Mouse (Mus musculus) cerebellum, postnatal 36 days (tissue): ENCODE data around the gene Gbx1.

Experiments
- DNase-seq, 2 experiments: peaks; one replicate each; pipeline ENCODE4 v3.0.0; 2021 to 2022; ENCODE audit warnings: mixed read lengths in 2 of 2

Gbx1 gene

GRCm38 (mm10) chr5:24474723-24475261 lies 52.2 kb downstream of the Gbx1 start:
- no peak for DNase-seq

DNA sequence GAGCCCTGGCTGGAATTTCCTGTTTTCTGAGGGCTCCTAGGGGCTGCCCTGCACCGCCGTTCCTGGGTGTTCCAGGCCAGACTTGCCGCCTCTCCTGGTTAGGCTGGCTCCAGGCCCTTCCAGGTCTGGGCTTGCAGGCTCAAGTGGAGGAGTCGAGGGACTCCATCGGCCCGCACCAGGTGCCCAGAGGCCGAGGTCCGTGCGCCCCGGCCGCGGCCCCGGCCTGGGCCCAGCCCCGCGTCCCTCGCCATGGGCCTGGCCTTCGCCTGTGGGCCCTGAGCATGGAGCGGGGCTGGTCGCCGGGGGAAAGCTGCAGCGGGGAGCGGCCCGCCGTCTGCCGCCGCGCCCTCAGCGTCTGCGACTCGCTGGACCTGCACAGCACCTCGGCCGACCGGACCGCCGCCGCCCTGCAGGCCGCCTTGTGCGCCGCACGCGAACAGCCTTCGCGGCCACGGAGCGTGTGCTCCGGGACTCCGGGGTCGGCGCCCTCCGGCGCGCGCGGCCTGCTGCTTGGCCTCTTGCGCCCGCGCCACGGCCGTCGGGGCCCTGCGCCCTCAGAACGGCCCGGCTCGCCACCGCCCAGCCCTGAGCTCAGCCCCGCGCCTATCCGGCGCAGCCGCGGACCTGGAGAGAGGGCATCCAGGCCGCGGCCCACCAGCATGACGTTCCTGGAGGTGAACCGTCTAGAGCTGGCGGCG lies 52.8 kb downstream of the Gbx1 start:
- DNase-seq: no peak

DNA sequence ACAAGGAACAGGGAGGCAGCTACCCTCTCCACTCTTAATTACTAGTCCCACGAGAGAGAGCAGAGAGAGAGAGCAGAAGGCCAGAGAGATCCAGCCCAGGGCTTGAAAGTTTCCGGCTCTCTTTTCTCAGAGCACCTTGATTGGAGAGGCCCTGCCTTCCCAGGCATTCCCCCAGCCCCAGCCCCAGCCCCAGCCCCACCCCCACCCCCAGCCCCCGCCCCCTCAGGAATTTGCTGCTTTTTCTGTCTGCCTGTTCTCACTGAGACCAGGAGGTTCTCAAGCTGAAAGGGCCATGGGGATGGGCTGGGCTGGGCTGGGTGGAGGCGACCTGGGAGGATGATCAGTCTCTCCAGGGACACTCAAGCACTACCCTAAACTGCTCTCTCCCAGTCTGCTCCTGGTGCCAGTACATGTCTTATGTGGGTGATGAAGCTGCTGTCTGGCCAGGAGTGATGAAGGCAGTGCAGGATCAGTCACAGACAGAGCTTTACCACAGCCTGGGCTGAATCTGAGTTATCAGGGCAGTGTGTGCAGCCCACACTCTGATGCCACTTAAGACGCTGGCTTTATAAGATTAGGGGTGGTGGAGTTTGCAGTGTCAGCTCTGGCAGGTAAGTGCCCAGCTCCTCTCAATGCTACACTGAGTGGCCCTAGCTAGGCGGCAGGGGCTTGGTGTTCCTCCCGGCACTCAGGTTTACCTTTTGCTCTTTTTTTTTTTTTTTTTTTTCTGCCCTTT lies 54.0 kb downstream of the Gbx1 start:
- DNase-seq: no peak

DNA sequence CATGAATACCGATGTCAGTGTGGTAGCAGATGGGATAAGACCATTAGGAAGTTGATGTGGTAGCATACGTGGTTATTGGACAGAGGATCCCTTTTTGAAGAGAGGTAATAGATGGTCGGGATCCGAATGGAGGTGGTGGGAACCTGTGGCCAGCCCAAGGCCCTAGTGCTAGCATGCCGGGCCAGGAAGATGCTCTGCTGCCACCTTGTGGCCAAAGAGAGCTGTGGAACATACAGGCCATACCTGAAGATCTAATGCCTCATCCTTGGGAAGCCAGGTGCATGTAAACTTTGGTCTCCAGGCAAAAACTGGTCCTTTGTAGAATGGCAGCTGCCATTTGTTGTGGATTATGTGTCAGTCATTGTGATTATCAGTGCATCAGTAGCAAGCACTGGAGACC lies 56.4 kb downstream of the Gbx1 start:
- DNase-seq: peak; percentile 86 to 90

DNA sequence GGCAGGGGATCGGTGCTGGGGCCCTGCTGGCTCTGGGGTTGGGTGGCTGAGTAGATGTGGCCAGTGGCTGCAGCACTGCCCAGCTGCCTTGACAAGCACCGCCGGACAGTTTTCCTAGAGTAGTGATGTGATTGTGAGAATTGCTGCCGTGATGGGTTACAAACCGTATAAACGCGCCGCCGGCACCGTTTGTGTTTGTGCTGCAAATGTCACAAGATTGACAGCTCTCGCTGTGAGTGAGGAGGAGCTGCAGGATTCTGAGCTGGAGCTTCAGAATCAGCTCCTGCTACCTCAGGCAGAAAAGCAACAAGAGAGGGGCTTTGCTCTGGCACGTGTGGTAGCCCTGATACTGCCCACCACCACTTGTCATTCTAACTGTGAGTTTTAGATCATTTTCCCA lies 60.2 kb downstream of the Gbx1 start:
- no peak for DNase-seq

DNA sequence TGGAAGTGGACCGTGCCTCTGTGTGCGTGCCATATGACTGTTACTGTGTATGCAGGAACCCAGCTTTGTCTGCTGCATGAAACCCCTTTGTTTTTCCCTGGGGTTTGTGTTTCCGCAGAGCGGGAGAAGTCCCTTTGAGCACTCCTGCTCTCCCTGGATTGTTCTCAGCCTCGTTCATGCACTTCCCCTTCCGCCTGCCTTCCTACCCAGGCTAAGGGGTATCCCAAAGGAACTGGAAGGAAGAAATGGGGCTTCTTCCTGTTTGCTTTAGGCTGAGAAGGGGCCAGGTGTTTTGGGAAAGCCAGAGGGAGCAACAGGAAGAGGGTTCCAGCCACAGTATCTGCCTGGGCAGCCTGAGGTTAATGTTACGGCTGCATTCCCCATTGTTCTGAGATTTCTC lies 71.4 kb downstream of the Gbx1 start:
- DNase-seq: no peak

DNA sequence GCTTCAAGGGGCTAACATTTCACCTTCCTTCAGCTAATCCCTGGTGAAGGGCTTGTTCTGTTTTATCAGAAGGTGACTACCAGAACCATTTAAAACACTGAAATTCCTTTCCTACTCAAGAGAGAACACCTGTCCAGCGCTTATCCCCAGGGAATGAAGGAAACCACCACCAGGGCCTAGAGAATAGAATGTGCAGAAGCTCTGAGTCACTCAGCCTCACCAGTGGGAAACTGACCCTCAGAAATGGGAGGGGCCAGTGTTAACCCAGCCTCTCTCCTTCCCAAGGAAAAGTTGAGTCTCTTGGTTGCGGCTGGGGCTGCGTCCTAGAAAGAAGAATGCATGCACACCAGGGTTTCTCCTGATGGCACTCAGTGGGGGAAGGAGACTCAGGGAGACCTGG lies 71.9 kb downstream of the Gbx1 start:
- no peak for DNase-seq

DNA sequence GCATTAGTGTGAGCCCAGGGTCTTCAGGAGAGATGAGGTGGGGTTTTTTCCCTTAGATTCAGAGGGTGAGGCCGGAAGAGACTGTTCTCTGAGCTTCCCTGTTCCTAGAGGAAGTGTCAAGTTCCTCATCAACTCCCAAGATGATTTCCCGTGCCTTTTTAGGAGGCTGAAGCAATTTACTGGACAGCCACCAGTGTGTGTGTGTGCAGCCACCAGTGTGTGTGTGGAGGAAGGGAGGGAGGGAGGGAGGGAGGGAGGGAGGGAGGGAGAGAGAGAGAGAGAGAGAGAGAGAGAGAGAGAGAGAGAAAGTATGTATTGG lies 73.1 kb downstream of the Gbx1 start:
- DNase-seq: no peak

GRCm38 (mm10) chr5:24453283-24453984 lies 73.6 kb downstream of the Gbx1 start:
- peak; percentile 84 to 87 for DNase-seq
